Mouse (Mus musculus): ENCODE measurements around the gene Gtf2h4.

GRCm38 (mm10) chr17:35653086-35653485 lies 20.5 kb downstream of the Gtf2h4 start:
- TF ChIP-seq GATA1 (IDR thresholded peaks at IDR 0.05; ENCODE audit: low read depth, low read length) (no peak), POLR2A (IDR thresholded peaks at IDR 0.05; ENCODE audit: control insufficient read depth in 1 of 2, insufficient read depth in 1 of 2, low read depth in 1 of 2, low read length in 2 of 2, poor library complexity in 1 of 2) (no peak), CTCF (IDR thresholded peaks at IDR 0.05 in 2 of 3, conservative IDR thresholded peaks at IDR 0.05 in 1 of 3; ENCODE audit: control insufficient read depth in 1 of 3, insufficient read depth in 1 of 3, low read depth in 2 of 3, low read length in 3 of 3, poor library complexity in 1 of 3, severe bottlenecking in 1 of 3) (no peak), E2F4 (IDR thresholded peaks at IDR 0.05; ENCODE audit: borderline replicate concordance, low read depth, low read length) (no peak), SMC3 (IDR thresholded peaks at IDR 0.05; ENCODE audit: low read depth, low read length) (no peak), POLR2AphosphoS2 (IDR thresholded peaks at IDR 0.05; ENCODE audit: low read length) (no peak), JUND (IDR thresholded peaks at IDR 0.05; ENCODE audit: low read depth, low read length) (no peak), UBTF (IDR thresholded peaks at IDR 0.05; ENCODE audit: borderline replicate concordance, insufficient read depth, low read depth, low read length) (no peak), NELFE (IDR thresholded peaks at IDR 0.05; ENCODE audit: low read depth, low read length) (no peak)
